Mouse (Mus musculus): ENCODE measurements around the gene Pgm2l1. TPM values are rescaled to one million over a fixed set of nuclear protein-coding genes. Genes with fewer than 3 reads are reported as not detected.

The Pgm2l1 gene
- polyA plus RNA-seq, 1 experiment: 0.28 TPM

GRCm38 (mm10) chr7:100288622-100289021 lies 61.4 kb downstream of the Pgm2l1 start:
- no peaks in the 10 kb centered on the region for H3K27me3 ChIP-seq (ENCODE audit: control insufficient read depth, insufficient read depth, insufficient read length)
- H3K36me3 ChIP-seq (ENCODE audit: control insufficient read depth, insufficient read depth): no peaks in the 10 kb centered on the region
- no peak overlapping the region for H3ac ChIP-seq (ENCODE audit: control insufficient read depth, insufficient read length)
- no peaks in the 10 kb centered on the region for H3K79me2 ChIP-seq (ENCODE audit: control insufficient read depth, insufficient read depth)
- H3K4me2 ChIP-seq (ENCODE audit: low read depth): peak overlapping the region; percentile 73
- TF ChIP-seq E2F4 (IDR thresholded peaks at IDR 0.05; ENCODE audit: insufficient read depth) (no peak), USF1 (IDR thresholded peaks at IDR 0.05; ENCODE audit: low read depth) (no peak), TCF3 (IDR thresholded peaks at IDR 0.05; ENCODE audit: insufficient read length, low read depth) (no peak), POLR2AphosphoS2 (IDR thresholded peaks at IDR 0.05; ENCODE audit: insufficient read length, low read depth) (no peak), REST (IDR thresholded peaks at IDR 0.05; ENCODE audit: insufficient read depth, insufficient read length) (no peak), TCF12 (IDR thresholded peaks at IDR 0.05; ENCODE audit: insufficient read depth, poor library complexity, severe bottlenecking) (no peak), SRF (IDR thresholded peaks at IDR 0.05; ENCODE audit: control insufficient read depth, insufficient read length, low read depth) (no peak), MYOD1 (IDR thresholded peaks at IDR 0.05; ENCODE audit: control insufficient read depth in 1 of 3, insufficient read length in 2 of 3, low read depth in 2 of 3) (no peak), CEBPB (IDR thresholded peaks at IDR 0.05; ENCODE audit: insufficient read depth, poor library complexity, severe bottlenecking) (no peak), POLR2A (IDR thresholded peaks at IDR 0.05; ENCODE audit: insufficient read length, low read depth) (no peak), MYOG (IDR thresholded peaks at IDR 0.05; ENCODE audit: control insufficient read depth in 1 of 3, insufficient read depth in 1 of 3, insufficient read length in 2 of 3, low read depth in 2 of 3) (no peak), MAX (IDR thresholded peaks at IDR 0.05; ENCODE audit: low read depth) (no peak)
- H3K4me3 ChIP-seq: no peak overlapping the region

- H3ac ChIP-seq (ENCODE audit: control insufficient read depth, insufficient read length): no peak overlapping the region
- TF ChIP-seq REST (IDR thresholded peaks at IDR 0.05; ENCODE audit: insufficient read depth, insufficient read length) (no peak), CEBPB (IDR thresholded peaks at IDR 0.05; ENCODE audit: insufficient read depth, poor library complexity, severe bottlenecking) (no peak), POLR2AphosphoS2 (IDR thresholded peaks at IDR 0.05; ENCODE audit: insufficient read length, low read depth) (no peak), TCF3 (IDR thresholded peaks at IDR 0.05; ENCODE audit: insufficient read length, low read depth) (no peak), POLR2A (IDR thresholded peaks at IDR 0.05; ENCODE audit: insufficient read length, low read depth) (no peak), SRF (IDR thresholded peaks at IDR 0.05; ENCODE audit: control insufficient read depth, insufficient read length, low read depth) (no peak), TCF12 (IDR thresholded peaks at IDR 0.05; ENCODE audit: insufficient read depth, poor library complexity, severe bottlenecking) (no peak), MYOG (IDR thresholded peaks at IDR 0.05; ENCODE audit: control insufficient read depth in 1 of 3, insufficient read depth in 1 of 3, insufficient read length in 2 of 3, low read depth in 2 of 3) (no peak), E2F4 (IDR thresholded peaks at IDR 0.05; ENCODE audit: insufficient read depth) (no peak), USF1 (IDR thresholded peaks at IDR 0.05; ENCODE audit: low read depth) (no peak), MYOD1 (IDR thresholded peaks at IDR 0.05; ENCODE audit: control insufficient read depth in 1 of 3, insufficient read length in 2 of 3, low read depth in 2 of 3) (no peak), MAX (IDR thresholded peaks at IDR 0.05; ENCODE audit: low read depth) (no peak)
- H3K79me2 ChIP-seq (ENCODE audit: control insufficient read depth, insufficient read depth): no peaks in the 10 kb centered on the region
- H3K27me3 ChIP-seq (ENCODE audit: control insufficient read depth, insufficient read depth, insufficient read length): no peaks in the 10 kb centered on the region
- H3K4me2 ChIP-seq (ENCODE audit: low read depth): no peak overlapping the region
- no peaks in the 10 kb centered on the region for H3K36me3 ChIP-seq (ENCODE audit: control insufficient read depth, insufficient read depth)
- H3K4me3 ChIP-seq: no peak overlapping the region
Measured at GRCm38 (mm10) chr7:100293546-100293945, 66.4 kb downstream of the Pgm2l1 start.

- Histone ChIP-seq H3ac (ENCODE audit: control insufficient read depth, insufficient read length) (no peak overlapping the region), H3K36me3 (ENCODE audit: control insufficient read depth, insufficient read depth) (no peaks in the 10 kb centered on the region), H3K27me3 (ENCODE audit: control insufficient read depth, insufficient read depth, insufficient read length) (no peaks in the 10 kb centered on the region), H3K4me3 (no peak overlapping the region), H3K4me2 (ENCODE audit: low read depth) (no peak overlapping the region), H3K79me2 (ENCODE audit: control insufficient read depth, insufficient read depth) (no peaks in the 10 kb centered on the region)
- TF ChIP-seq E2F4 (IDR thresholded peaks at IDR 0.05; ENCODE audit: insufficient read depth): no peak
- TF ChIP-seq USF1 (IDR thresholded peaks at IDR 0.05; ENCODE audit: low read depth): no peak
- no peak for TF ChIP-seq POLR2A (IDR thresholded peaks at IDR 0.05; ENCODE audit: insufficient read length, low read depth)
- no peak for TF ChIP-seq MYOG (IDR thresholded peaks at IDR 0.05; ENCODE audit: control insufficient read depth in 1 of 3, insufficient read depth in 1 of 3, insufficient read length in 2 of 3, low read depth in 2 of 3)
- no peak for TF ChIP-seq TCF12 (IDR thresholded peaks at IDR 0.05; ENCODE audit: insufficient read depth, poor library complexity, severe bottlenecking)
- no peak for TF ChIP-seq TCF3 (IDR thresholded peaks at IDR 0.05; ENCODE audit: insufficient read length, low read depth)
Measured at GRCm38 (mm10) chr7:100295745-100296144, 68.6 kb downstream of the Pgm2l1 start.

GRCm38 (mm10) chr7:100296699-100297098 lies 69.5 kb downstream of the Pgm2l1 start:
- H3K4me3 ChIP-seq: no peak overlapping the region
- no peak overlapping the region for H3ac ChIP-seq (ENCODE audit: control insufficient read depth, insufficient read length)
- H3K79me2 ChIP-seq (ENCODE audit: control insufficient read depth, insufficient read depth): no peaks in the 10 kb centered on the region
- TF ChIP-seq USF1 (IDR thresholded peaks at IDR 0.05; ENCODE audit: low read depth) (no peak), REST (IDR thresholded peaks at IDR 0.05; ENCODE audit: insufficient read depth, insufficient read length) (no peak), POLR2A (IDR thresholded peaks at IDR 0.05; ENCODE audit: insufficient read length, low read depth) (no peak), MYOG (IDR thresholded peaks at IDR 0.05; ENCODE audit: control insufficient read depth in 1 of 3, insufficient read depth in 1 of 3, insufficient read length in 2 of 3, low read depth in 2 of 3) (no peak), CEBPB (IDR thresholded peaks at IDR 0.05; ENCODE audit: insufficient read depth, poor library complexity, severe bottlenecking) (no peak), TCF3 (IDR thresholded peaks at IDR 0.05; ENCODE audit: insufficient read length, low read depth) (no peak), POLR2AphosphoS2 (IDR thresholded peaks at IDR 0.05; ENCODE audit: insufficient read length, low read depth) (no peak), MAX (IDR thresholded peaks at IDR 0.05; ENCODE audit: low read depth) (no peak), TCF12 (IDR thresholded peaks at IDR 0.05; ENCODE audit: insufficient read depth, poor library complexity, severe bottlenecking) (no peak)
- H3K36me3 ChIP-seq (ENCODE audit: control insufficient read depth, insufficient read depth): no peaks in the 10 kb centered on the region
- no peaks in the 10 kb centered on the region for H3K27me3 ChIP-seq (ENCODE audit: control insufficient read depth, insufficient read depth, insufficient read length)
- no peak overlapping the region for H3K4me2 ChIP-seq (ENCODE audit: low read depth)

Measured in myocyte (in vitro differentiated cells).